23 mouse cellular contexts compared by ENCODE assay signal in the genomic region with DNA sequence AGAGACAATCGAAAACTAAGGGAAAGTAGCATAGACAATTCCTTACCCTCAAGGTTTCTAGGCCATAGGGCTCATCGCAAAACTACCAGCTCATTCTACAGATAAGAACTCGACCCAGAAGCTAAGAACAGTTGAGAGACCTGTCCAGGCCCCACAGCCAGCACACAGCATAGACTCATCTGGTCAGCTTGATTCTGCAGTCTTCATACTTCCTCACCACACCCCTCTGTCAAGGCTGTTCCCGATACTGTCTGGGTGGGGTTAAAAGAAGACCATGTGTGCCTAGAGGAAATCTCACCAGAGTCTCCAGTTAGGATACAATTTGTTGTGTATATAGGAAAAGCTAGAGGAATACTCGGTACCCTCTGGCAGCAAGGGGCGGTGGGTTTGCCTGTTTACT.
DNase-seq lines count a peak whose midpoint lies in the region; ATAC-seq lines count a peak whose summit lies in the region.
"Had no signal": no experiment of that assay in that cellular context is flagged by ENCODE, and none has a peak within 500 bp of the region (broad histone marks: within the 10 kb centered on the region; RNA-seq: fewer than 3 reads in every experiment).

No protein-coding gene starts in this region.

- H3K9ac ChIP-seq in kidney, embryonic 15.5 days = no peak overlapping the region
- H3K9ac ChIP-seq in kidney, embryonic 16.5 days (replicated peaks; ENCODE audit: low read length) = no peak overlapping the region
- H3K9ac ChIP-seq in intestine, embryonic 16.5 days (ENCODE audit: low read depth, low read length) = no peak overlapping the region
- H3K9ac ChIP-seq in liver, embryonic 15.5 days = peak overlapping the region; percentile 5; the same call in 1 of the 2 replicates
- no peak overlapping the region for H3K9ac ChIP-seq in stomach, embryonic 16.5 days (ENCODE audit: low read length)
- H3K9ac ChIP-seq: embryonic facial prominence, embryonic 15.5 days; hindbrain, embryonic 13.5 days; limb, embryonic 12.5 days; neural tube, embryonic 13.5 days had no signal

- 91% methylated on average over 6 of the region's 6 CpGs for WGBS in kidney, embryonic 15.5 days
- 88% methylated on average over 6 of the region's 6 CpGs for WGBS in kidney, embryonic 16.5 days
- WGBS in intestine, embryonic 16.5 days = 85% methylated on average over 6 of the region's 6 CpGs
- 52% methylated on average over 6 of the region's 6 CpGs for WGBS in liver, embryonic 15.5 days (ENCODE audit: insufficient replicate concordance)
- 78% methylated on average over 6 of the region's 6 CpGs for WGBS in stomach, embryonic 16.5 days

- peak; percentile 54; the same call in 1 of the 2 replicates for ATAC-seq in kidney, embryonic 15.5 days (replicated peaks; ENCODE audit: low FRiP score)
- no peak for ATAC-seq in kidney, embryonic 16.5 days (ENCODE audit: low FRiP score, low TSS enrichment)
- peak; percentile 60 for ATAC-seq in intestine, embryonic 16.5 days
- ATAC-seq in liver, embryonic 15.5 days (ENCODE audit: insufficient read depth) = peak; percentile 99
- ATAC-seq in stomach, embryonic 16.5 days (ENCODE audit: insufficient read depth, low FRiP score) = peak; percentile 64; the same call in 1 of the 2 replicates
- no peak for ATAC-seq in megakaryocyte, adult 5-6 weeks (ENCODE audit: poor library complexity, severe bottlenecking)
- ATAC-seq: midbrain, embryonic 16.5 days; Patski had no signal

- H3K27ac ChIP-seq in kidney, embryonic 15.5 days = no peak overlapping the region
- no peak overlapping the region for H3K27ac ChIP-seq in kidney, embryonic 16.5 days (ENCODE audit: low read length)
- no peak overlapping the region for H3K27ac ChIP-seq in intestine, embryonic 16.5 days (ENCODE audit: low read length)
- peak overlapping the region; percentile 85 for H3K27ac ChIP-seq in liver, embryonic 15.5 days (replicated peaks)
- H3K27ac ChIP-seq in stomach, embryonic 16.5 days (ENCODE audit: low read length) = no peak overlapping the region
- H3K27ac ChIP-seq: embryonic facial prominence, embryonic 15.5 days; hindbrain, embryonic 13.5 days; limb, embryonic 12.5 days; midbrain, embryonic 10.5 days; neural tube, embryonic 13.5 days had no signal

- H3K36me3 ChIP-seq in kidney, embryonic 15.5 days = no peaks in the 10 kb centered on the region
- H3K36me3 ChIP-seq in kidney, embryonic 16.5 days (ENCODE audit: insufficient read depth, low read length) = no peaks in the 10 kb centered on the region
- no peaks in the 10 kb centered on the region for H3K36me3 ChIP-seq in intestine, embryonic 16.5 days (ENCODE audit: control insufficient read depth, insufficient read depth, low read length)
- no peaks in the 10 kb centered on the region for H3K36me3 ChIP-seq in liver, embryonic 15.5 days (replicated peaks)
- no peaks in the 10 kb centered on the region for H3K36me3 ChIP-seq in stomach, embryonic 16.5 days (ENCODE audit: control insufficient read depth, insufficient read depth, low read length)
- H3K36me3 ChIP-seq: embryonic facial prominence, embryonic 15.5 days; heart, embryonic 10.5 days; hindbrain, embryonic 13.5 days; limb, embryonic 12.5 days; midbrain, embryonic 10.5 days; neural tube, embryonic 13.5 days had no signal

- H3K4me1 ChIP-seq in kidney, embryonic 15.5 days = 0 out of 2 replicates have a peak, but pooled peaks cover 3% of the 10 kb centered on the region
- no peaks in the 10 kb centered on the region for H3K4me1 ChIP-seq in kidney, embryonic 16.5 days (ENCODE audit: insufficient read depth, low read length)
- no peaks in the 10 kb centered on the region for H3K4me1 ChIP-seq in intestine, embryonic 16.5 days (ENCODE audit: control insufficient read depth, insufficient read depth, low read length)
- peaks cover 35% of the 10 kb centered on the region for H3K4me1 ChIP-seq in liver, embryonic 15.5 days (replicated peaks)
- H3K4me1 ChIP-seq in stomach, embryonic 16.5 days (ENCODE audit: control insufficient read depth, insufficient read depth, low read length) = no peaks in the 10 kb centered on the region
- H3K4me1 ChIP-seq: embryonic facial prominence, embryonic 15.5 days; limb, embryonic 12.5 days; neural tube, embryonic 13.5 days had no signal

- H3K27me3 ChIP-seq in kidney, embryonic 15.5 days = no peaks in the 10 kb centered on the region
- H3K27me3 ChIP-seq in kidney, embryonic 16.5 days (ENCODE audit: insufficient read depth, low read length) = no peaks in the 10 kb centered on the region
- H3K27me3 ChIP-seq in intestine, embryonic 16.5 days (replicated peaks; ENCODE audit: control insufficient read depth, insufficient read depth, low read length) = no peaks in the 10 kb centered on the region
- H3K27me3 ChIP-seq in liver, embryonic 15.5 days = no peaks in the 10 kb centered on the region
- H3K27me3 ChIP-seq in stomach, embryonic 16.5 days (ENCODE audit: control insufficient read depth, insufficient read depth, low read length) = no peaks in the 10 kb centered on the region
- H3K27me3 ChIP-seq: embryonic facial prominence, embryonic 15.5 days; hindbrain, embryonic 13.5 days; limb, embryonic 12.5 days; neural tube, embryonic 13.5 days; Patski had no signal

- H3K4me2 ChIP-seq in kidney, embryonic 15.5 days = no peak overlapping the region
- no peak overlapping the region for H3K4me2 ChIP-seq in kidney, embryonic 16.5 days (replicated peaks; ENCODE audit: low read depth, low read length)
- H3K4me2 ChIP-seq in intestine, embryonic 16.5 days (ENCODE audit: low read depth, low read length) = no peak overlapping the region
- H3K4me2 ChIP-seq in liver, embryonic 15.5 days = peak overlapping the region; percentile 48
- no peak overlapping the region for H3K4me2 ChIP-seq in stomach, embryonic 16.5 days (ENCODE audit: low read depth, low read length)
- H3K4me2 ChIP-seq: embryonic facial prominence, embryonic 15.5 days; hindbrain, embryonic 13.5 days; limb, embryonic 12.5 days; neural tube, embryonic 13.5 days had no signal

- H3K9me3 ChIP-seq in kidney, embryonic 15.5 days (replicated peaks) = peaks cover 6% of the 10 kb centered on the region; the same call in 1 of the 2 replicates
- H3K9me3 ChIP-seq in kidney, embryonic 16.5 days (ENCODE audit: low read length) = peaks cover 7% of the 10 kb centered on the region; the same call in 1 of the 2 replicates
- no peaks in the 10 kb centered on the region for H3K9me3 ChIP-seq in intestine, embryonic 16.5 days (ENCODE audit: control insufficient read depth, low read length)
- no peaks in the 10 kb centered on the region for H3K9me3 ChIP-seq in liver, embryonic 15.5 days (replicated peaks)
- H3K9me3 ChIP-seq in stomach, embryonic 16.5 days (replicated peaks; ENCODE audit: control insufficient read depth, low read length) = peaks cover 7% of the 10 kb centered on the region; the same call in 1 of the 2 replicates
- H3K9me3 ChIP-seq: embryonic facial prominence, embryonic 15.5 days; heart, embryonic 10.5 days; hindbrain, embryonic 13.5 days; neural tube, embryonic 13.5 days had no signal

- H3K4me3 ChIP-seq in kidney, embryonic 15.5 days (replicated peaks) = no peak overlapping the region
- no peak overlapping the region for H3K4me3 ChIP-seq in kidney, embryonic 16.5 days (ENCODE audit: low read length)
- no peak overlapping the region for H3K4me3 ChIP-seq in intestine, embryonic 16.5 days (ENCODE audit: low read length)
- H3K4me3 ChIP-seq in liver, embryonic 15.5 days (replicated peaks) = peak overlapping the region; percentile 15; the same call in 1 of the 2 replicates
- no peak overlapping the region for H3K4me3 ChIP-seq in stomach, embryonic 16.5 days (replicated peaks; ENCODE audit: low read length)
- H3K4me3 ChIP-seq: embryonic facial prominence, embryonic 15.5 days; heart, embryonic 10.5 days; hindbrain, embryonic 13.5 days; limb, embryonic 12.5 days; midbrain, embryonic 10.5 days; myocyte; neural tube, embryonic 13.5 days had no signal

- no peak for DNase-seq in cerebellum, postnatal 4 days (ENCODE audit: low spot score in 2 of 2)
- DNase-seq in T-cell, adult 2 months (ENCODE audit: low spot score) = no peak
- DNase-seq: cerebellum, adult 8-10 months; heart, postnatal 36 days; kidney, adult 9 months; kidney, postnatal 36 days; layer of hippocampus, postnatal 36 days; lung, adult 2 months had no signal

Comparison
In these comparisons a context has a peak if more than half of its experiments do, and no peak if none do; other contexts are left out.
1. ATAC-seq: peak in kidney, embryonic 15.5 days (single experiment), intestine, embryonic 16.5 days (single experiment), liver, embryonic 15.5 days (single experiment) and stomach, embryonic 16.5 days (single experiment); none in kidney, embryonic 16.5 days (single experiment) and megakaryocyte, adult 5-6 weeks (single experiment).